Mouse (Mus musculus) lung, embryonic 15.5 days (tissue): ENCODE measurements around the gene Mrps30. TPM values are rescaled to one million over a fixed set of nuclear protein-coding genes. Genes with fewer than 3 reads are reported as not detected.

Source experiments
- ATAC-seq: fragments of 200-750 bp; cut with Nextera tagmentation; 2 replicates; pipeline ENCODE4 v1.8.0; 2017; ENCODE audit warnings: moderate number of reproducible peaks, borderline replicate concordance; ENCODE audit not compliant: low FRiP score, low TSS enrichment; ENCODE audit errors: extremely low read depth
- H3K27ac ChIP-seq: fragments of 300-500 bp; sonication (generic); 2 replicates; pipeline ENCODE4 v1.5.1; 2015; ENCODE audit warnings: moderate library complexity, mild to moderate bottlenecking, inconsistent platforms
- H3K27me3 ChIP-seq: fragments of 300-500 bp; sonication (generic); 2 replicates; pipeline ENCODE4 v1.6.1; 2015; ENCODE audit warnings: inconsistent platforms
- H3K36me3 ChIP-seq: fragments of 300-500 bp; sonication (generic); 2 replicates; pipeline ENCODE4 v1.6.1; 2015; ENCODE audit warnings: inconsistent platforms
- H3K4me1 ChIP-seq: fragments of 300-500 bp; sonication (generic); 2 replicates; pipeline ENCODE4 v1.6.1; 2015; ENCODE audit warnings: inconsistent platforms
- H3K4me2 ChIP-seq: fragments of 300-500 bp; sonication (generic); 2 replicates; pipeline ENCODE4 v1.6.1; 2015; ENCODE audit warnings: inconsistent platforms, mild to moderate bottlenecking, moderate library complexity
- H3K4me3 ChIP-seq: fragments of 300-500 bp; sonication (generic); 2 replicates; pipeline ENCODE4 v1.5.1; 2015; ENCODE audit warnings: mild to moderate bottlenecking, inconsistent platforms
- H3K9ac ChIP-seq: fragments of 300-500 bp; sonication (generic); 2 replicates; pipeline ENCODE4 v1.6.1; 2015; ENCODE audit warnings: inconsistent platforms
- H3K9me3 ChIP-seq: fragments of 300-500 bp; sonication (generic); 2 replicates; pipeline ENCODE4 v1.6.1; 2016; ENCODE audit warnings: inconsistent platforms
- WGBS: fragments of 180-500 bp; shearing (Covaris S2); methylation state at CpG from one replicate; pipeline ENCODE4 v1.1.7; 2015; 5-methylcytosine and 5-hydroxymethylcytosine counted together
- polyA plus RNA-seq: library from polyadenylated mRNA; unstranded; fragments of >200 nt; fragmentation: Nextera tagmentation; extraction: Ambion mirVana; gene quantifications from 2 replicates; pipeline ENCODE4 v1.2.1, GENCODE M21; 2015

The Mrps30 gene
- polyA plus RNA-seq, 1 experiment from 2014 or later: 34.8 TPM

DNA sequence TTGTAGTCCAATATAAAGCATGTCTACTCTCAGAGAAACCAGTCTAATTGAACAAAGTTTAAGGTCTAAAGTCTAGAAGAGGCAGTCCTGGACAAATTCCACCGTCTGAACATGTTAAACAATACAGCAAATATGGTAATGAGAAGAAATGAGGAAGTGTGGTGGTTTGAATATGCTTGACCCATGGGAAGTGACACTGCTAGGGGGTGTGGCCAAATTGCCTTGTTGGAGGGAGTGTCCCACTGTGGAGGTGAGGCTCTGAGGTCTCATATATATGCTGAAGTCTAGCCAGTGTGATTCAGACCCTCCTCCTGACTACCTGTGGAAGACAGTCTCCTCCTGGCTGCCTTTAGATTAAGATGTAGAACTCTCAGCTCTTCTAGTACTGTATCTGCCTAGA is 21.3 kb downstream of the Mrps30 start:
- ATAC-seq: no peak
- H3K27me3 ChIP-seq: no peaks in the 10 kb centered on the region
- no peaks in the 10 kb centered on the region for H3K36me3 ChIP-seq
- H3K9ac ChIP-seq: no peak overlapping the region
- 57% methylated on average over 1 of the region's 1 CpGs for WGBS
- no peak overlapping the region for H3K27ac ChIP-seq
- no peaks in the 10 kb centered on the region for H3K9me3 ChIP-seq
- no peak overlapping the region for H3K4me3 ChIP-seq
- no peaks in the 10 kb centered on the region for H3K4me1 ChIP-seq
- no peak overlapping the region for H3K4me2 ChIP-seq

DNA sequence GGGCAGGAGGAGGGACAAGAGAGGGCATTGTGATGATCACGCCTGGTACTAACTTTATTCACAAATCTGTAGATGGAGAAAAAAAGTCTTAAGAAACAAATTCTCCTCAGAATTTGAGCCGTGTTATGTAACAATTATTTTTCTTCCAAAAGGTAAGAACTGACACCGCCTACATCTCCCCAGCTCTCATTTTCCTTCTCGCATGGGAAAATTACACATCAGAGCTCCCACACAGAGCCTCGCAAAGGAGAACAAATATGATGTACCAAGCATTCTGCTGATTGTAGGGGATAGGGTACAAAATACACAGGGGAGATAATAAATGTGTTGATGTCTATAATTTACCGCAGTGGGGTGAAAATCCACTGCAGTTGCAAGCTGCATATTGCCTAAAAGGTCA is 23.7 kb downstream of the Mrps30 start:
- Histone ChIP-seq H3K4me2 (no peak overlapping the region), H3K4me1 (no peaks in the 10 kb centered on the region), H3K27me3 (no peaks in the 10 kb centered on the region), H3K4me3 (no peak overlapping the region), H3K27ac (no peak overlapping the region), H3K36me3 (no peaks in the 10 kb centered on the region), H3K9me3 (no peaks in the 10 kb centered on the region), H3K9ac (no peak overlapping the region)
- WGBS: 85% methylated on average over 6 of the region's 6 CpGs
- ATAC-seq: no peak

DNA sequence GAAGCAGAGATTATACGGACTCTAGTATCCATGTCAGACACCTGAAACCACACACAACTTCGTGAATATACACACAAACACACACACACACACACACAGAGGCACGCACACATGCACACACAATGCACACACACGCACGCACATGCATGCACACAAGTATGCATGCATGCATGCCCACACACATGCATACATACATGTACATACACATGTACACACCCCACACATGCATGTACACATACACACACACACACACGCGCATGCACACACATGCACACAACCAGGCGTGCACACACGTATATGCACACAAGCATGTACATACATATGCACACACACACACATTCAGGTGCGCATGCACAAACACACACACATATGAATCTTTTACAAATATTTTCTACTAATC is 36.2 kb downstream of the Mrps30 start:
- Histone ChIP-seq H3K27ac (no peak overlapping the region), H3K4me2 (no peak overlapping the region), H3K36me3 (no peaks in the 10 kb centered on the region), H3K4me3 (no peak overlapping the region), H3K9me3 (no peaks in the 10 kb centered on the region), H3K9ac (no peak overlapping the region), H3K4me1 (no peaks in the 10 kb centered on the region), H3K27me3 (no peaks in the 10 kb centered on the region)
- 85% methylated on average over 10 of the region's 10 CpGs for WGBS
- no peak for ATAC-seq

DNA sequence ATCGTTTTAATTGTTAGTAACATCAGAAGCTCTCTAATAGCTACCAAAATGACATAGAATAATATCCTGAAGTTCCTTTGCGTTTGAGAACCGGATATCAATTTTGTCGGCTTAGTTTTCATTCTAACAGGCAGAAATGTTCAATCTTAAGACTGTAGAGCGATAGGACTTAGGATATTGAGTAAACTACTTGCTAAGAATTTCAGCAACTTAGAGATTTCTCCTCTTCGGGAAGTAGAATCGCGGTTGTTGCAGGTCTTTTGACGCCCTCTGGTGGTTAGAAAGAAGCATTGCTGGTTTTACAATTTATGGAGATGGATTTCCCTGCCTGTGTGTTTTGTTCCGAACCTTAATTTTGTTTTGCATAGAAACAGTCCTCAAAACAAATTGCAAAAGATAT is 36.8 kb downstream of the Mrps30 start:
- H3K9me3 ChIP-seq: no peaks in the 10 kb centered on the region
- H3K4me2 ChIP-seq: no peak overlapping the region
- no peaks in the 10 kb centered on the region for H3K36me3 ChIP-seq
- WGBS: 19% methylated on average over 10 of the region's 10 CpGs
- H3K9ac ChIP-seq: no peak overlapping the region
- no peak overlapping the region for H3K4me3 ChIP-seq
- no peak overlapping the region for H3K27ac ChIP-seq
- ATAC-seq: no peak
- H3K27me3 ChIP-seq: no peaks in the 10 kb centered on the region
- no peaks in the 10 kb centered on the region for H3K4me1 ChIP-seq

Other genes with a start within 250 kb of the Mrps30 start
- 0.38 and 1.1 TPM in 2 replicates for gene B430218F22Rik, start 622 bp downstream of the Mrps30 start, polyA plus RNA-seq